Mouse (Mus musculus) bone marrow, adult 2 months (tissue): ENCODE measurements around the gene 1700018G05Rik.

Experiments
- CTCF ChIP-seq: fragments of 200-500 bp; IDR thresholded peaks from 2 replicates; pipeline ENCODE4 v1.5.1; 2011; ENCODE audit warnings: low read length, control low read depth; ENCODE audit not compliant: control insufficient read depth, insufficient read depth
- POLR2A ChIP-seq: fragments of 200-500 bp; IDR thresholded peaks from 2 replicates; pipeline ENCODE4 v1.6.1; 2011; ENCODE audit warnings: low read depth, mild to moderate bottlenecking, control low read depth, low read length, borderline replicate concordance; ENCODE audit not compliant: control insufficient read depth

GRCm38 (mm10) chrX:102933571-102934394 lies 5.6 kb downstream of the 1700018G05Rik start:
- TF ChIP-seq POLR2A (no peak), CTCF (peak; percentile 23; the same call in 1 of the 2 replicates)
